Mouse (Mus musculus) midbrain, postnatal 0 days (tissue): ENCODE measurements around the gene Plaur. TPM values are rescaled to one million over a fixed set of nuclear protein-coding genes. Genes with fewer than 3 reads are reported as not detected.
"Not testable (repeated sequence)": the region's sequence is repeated elsewhere in the genome, so short reads cannot be mapped to it uniquely, and the experiment has no call there.

Experiments used
- ATAC-seq: fragments of 200-750 bp; cut with Nextera tagmentation; 2 replicates; pipeline ENCODE4 v1.8.0; 2017; ENCODE audit warnings: moderate number of reproducible peaks, mild to moderate bottlenecking, moderate TSS enrichment, moderate library complexity; ENCODE audit not compliant: low FRiP score
- DNase-seq: peaks from one replicate; pipeline ENCODE4 v3.0.0-alpha.2; 2015; ENCODE audit warnings: low spot score
- H3K27ac ChIP-seq: fragments of 300-500 bp; sonication (generic); 2 replicates; pipeline ENCODE4 v1.5.1; 2014; ENCODE audit warnings: low read depth, mild to moderate bottlenecking, low read length, mixed read lengths
- H3K27me3 ChIP-seq: fragments of 300-500 bp; sonication (generic); 2 replicates; pipeline ENCODE4 v1.6.1; 2014; ENCODE audit warnings: low read length, control low read depth, mixed read lengths; ENCODE audit not compliant: insufficient read depth
- H3K36me3 ChIP-seq: fragments of 300-500 bp; sonication (generic); 2 replicates; pipeline ENCODE4 v1.6.1; 2014; ENCODE audit warnings: low read length, control low read depth, mixed read lengths; ENCODE audit not compliant: insufficient read depth
- H3K4me1 ChIP-seq: fragments of 300-500 bp; sonication (generic); 2 replicates; pipeline ENCODE4 v1.6.1; 2014; ENCODE audit warnings: mild to moderate bottlenecking, control low read depth, antibody characterized with exemption, low read length, mixed read lengths; ENCODE audit not compliant: insufficient read depth
- H3K4me2 ChIP-seq: fragments of 300-500 bp; sonication (generic); 2 replicates; pipeline ENCODE4 v1.6.1; 2014; ENCODE audit warnings: low read depth, mild to moderate bottlenecking, low read length, mixed read lengths; ENCODE audit not compliant: poor library complexity, severe bottlenecking
- H3K4me3 ChIP-seq: fragments of 300-500 bp; sonication (generic); 2 replicates; pipeline ENCODE4 v1.5.1; 2014; ENCODE audit warnings: low read depth, mild to moderate bottlenecking, low read length, moderate library complexity
- H3K9ac ChIP-seq: fragments of 300-500 bp; sonication (generic); replicated peaks from 2 replicates; pipeline ENCODE4 v1.6.1; 2014; ENCODE audit warnings: mild to moderate bottlenecking, low read length, moderate library complexity, mixed read lengths; ENCODE audit not compliant: poor library complexity, severe bottlenecking
- H3K9me3 ChIP-seq: fragments of 300-500 bp; sonication (generic); 2 replicates; pipeline ENCODE4 v1.6.1; 2016; ENCODE audit warnings: low read length, control low read depth
- CTCF ChIP-seq: IDR thresholded peaks from 2 replicates; pipeline ENCODE4 v1.5.1; 2016; ENCODE audit warnings: antibody characterized with exemption, mild to moderate bottlenecking
- WGBS: fragments of 180-500 bp; shearing (Covaris S2); extraction: QIAGEN DNeasy Blood & Tissue Kit; methylation state at CpG from one replicate; pipeline ENCODE4 v1.1.7; 2014; 5-methylcytosine and 5-hydroxymethylcytosine counted together
- polyA plus RNA-seq: library from polyadenylated mRNA; unstranded; fragments of >200 nt; fragmentation: Nextera tagmentation; extraction: Ambion mirVana; gene quantifications from 2 replicates; pipeline ENCODE4 v1.2.1, GENCODE M21; 2015
- total RNA-seq: library from RNA; depleted of rRNA; stranded (reverse); fragments of >200 nt; gene quantifications from 2 replicates; pipeline ENCODE4 v1.2.3, GENCODE M21; 2014

Plaur gene
- total and polyA plus RNA-seq, 2 experiments from 2014 or later = 1.1 to 3.7 TPM

GRCm38 (mm10) chr7:24517077-24517476 is 54.8 kb downstream of the Plaur start:
- H3K9me3 ChIP-seq = no peaks in the 10 kb centered on the region
- H3K36me3 ChIP-seq = peaks cover 30% of the 10 kb centered on the region
- 33% methylated on average over 5 of the region's 5 CpGs for WGBS
- H3K27me3 ChIP-seq = no peaks in the 10 kb centered on the region
- ATAC-seq (no peak), DNase-seq (no peak)
- H3K27ac ChIP-seq = peak overlapping the region; percentile 43; the same call in 1 of the 2 replicates
- no peak overlapping the region for H3K4me3 ChIP-seq
- no peak overlapping the region for H3K4me2 ChIP-seq
- TF ChIP-seq CTCF = no peak
- no peak overlapping the region for H3K9ac ChIP-seq
- no peaks in the 10 kb centered on the region for H3K4me1 ChIP-seq

- H3K27ac ChIP-seq = peak overlapping the region; percentile 51
- H3K36me3 ChIP-seq = peaks cover 25% of the 10 kb centered on the region
- H3K27me3 ChIP-seq = no peaks in the 10 kb centered on the region
- H3K4me2 ChIP-seq = no peak overlapping the region
- TF ChIP-seq CTCF = no peak
- peak; percentile 62 for DNase-seq
- no peak overlapping the region for H3K4me3 ChIP-seq
- no peak for ATAC-seq
- WGBS = 39% methylated on average over 6 of the region's 6 CpGs
- no peaks in the 10 kb centered on the region for H3K4me1 ChIP-seq
- no peak overlapping the region for H3K9ac ChIP-seq
- no peaks in the 10 kb centered on the region for H3K9me3 ChIP-seq
These were observed 55.4 kb downstream of the Plaur start for GRCm38 (mm10) chr7:24517654-24518053.

- Histone ChIP-seq H3K9me3 (no peaks in the 10 kb centered on the region), H3K4me2 (no peak overlapping the region), H3K27me3 (no peaks in the 10 kb centered on the region), H3K4me1 (no peaks in the 10 kb centered on the region), H3K27ac (no peak overlapping the region), H3K9ac (no peak overlapping the region), H3K36me3 (peaks cover 24% of the 10 kb centered on the region), H3K4me3 (no peak overlapping the region)
- no peak for DNase-seq
- TF ChIP-seq CTCF = no peak
- 21% methylated on average over 3 of the region's 3 CpGs for WGBS
- ATAC-seq = no peak
These were observed 56.8 kb downstream of the Plaur start for GRCm38 (mm10) chr7:24519130-24519529.

- not testable (repeated sequence) for H3K27me3 ChIP-seq, H3K4me1 ChIP-seq, H3K27ac ChIP-seq, H3K4me2 ChIP-seq, DNase-seq, H3K9ac ChIP-seq, H3K9me3 ChIP-seq, ATAC-seq, H3K4me3 ChIP-seq
- 86% methylated on average over 10 of the region's 10 CpGs for WGBS
- peaks cover 20% of the 10 kb centered on the region for H3K36me3 ChIP-seq
These were observed 57.8 kb downstream of the Plaur start for GRCm38 (mm10) chr7:24520054-24520453.

DNA sequence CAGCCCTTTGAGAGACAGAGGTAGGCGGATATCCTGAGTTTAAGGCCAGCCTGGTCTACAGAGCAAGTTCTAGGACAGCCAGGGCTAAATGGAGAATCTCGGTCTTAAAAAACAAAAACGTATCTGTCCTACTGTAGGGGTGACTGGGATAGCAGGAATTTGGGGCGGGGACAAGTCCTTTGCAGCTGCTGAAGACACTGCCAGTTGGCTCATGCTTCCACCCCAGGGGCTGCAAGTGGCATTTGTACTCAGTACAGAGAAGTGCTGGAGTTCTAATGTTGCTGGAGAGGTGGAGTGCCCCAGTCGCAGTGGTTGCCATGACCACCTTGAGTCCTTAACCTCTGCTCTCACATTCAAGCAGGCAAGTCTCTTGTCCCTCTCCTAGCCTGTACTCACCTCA is 60.5 kb downstream of the Plaur start:
- DNase-seq = no peak
- WGBS = 56% methylated on average over 5 of the region's 5 CpGs
- ATAC-seq = no peak
- Histone ChIP-seq H3K27ac (no peak overlapping the region), H3K4me3 (no peak overlapping the region), H3K27me3 (no peaks in the 10 kb centered on the region), H3K9me3 (no peaks in the 10 kb centered on the region), H3K4me2 (no peak overlapping the region), H3K4me1 (no peaks in the 10 kb centered on the region), H3K9ac (no peak overlapping the region), H3K36me3 (0 out of 2 replicates have a peak, but pooled peaks cover 4% of the 10 kb centered on the region)
- TF ChIP-seq CTCF = no peak

DNA sequence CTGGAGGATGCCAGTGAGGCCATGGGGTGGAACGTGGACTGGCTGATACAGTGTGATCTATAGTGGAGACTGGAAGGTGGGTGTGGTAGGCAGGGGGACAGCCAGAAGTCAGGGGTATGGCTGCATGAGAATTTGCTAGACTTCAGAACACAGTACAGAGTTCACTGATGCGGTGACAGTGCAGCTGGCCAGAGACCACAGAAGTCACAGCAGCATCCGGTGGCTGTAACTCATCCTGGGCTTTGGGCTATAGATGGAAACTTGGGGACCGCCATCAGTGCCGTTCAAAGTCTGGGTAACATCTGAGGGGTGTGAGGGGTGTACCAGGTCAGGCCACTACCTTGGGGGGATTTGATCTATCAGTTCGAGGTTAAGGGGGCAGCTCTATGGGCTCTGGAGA is 61.4 kb downstream of the Plaur start:
- Histone ChIP-seq H3K9ac (no peak overlapping the region), H3K27me3 (no peaks in the 10 kb centered on the region), H3K9me3 (no peaks in the 10 kb centered on the region), H3K4me3 (no peak overlapping the region), H3K27ac (no peak overlapping the region), H3K4me2 (no peak overlapping the region), H3K4me1 (no peaks in the 10 kb centered on the region), H3K36me3 (0 out of 2 replicates have a peak, but pooled peaks cover under 1% of the 10 kb centered on the region)
- ATAC-seq = no peak
- no peak for DNase-seq
- TF ChIP-seq CTCF = no peak
- 87% methylated on average over 6 of the region's 6 CpGs for WGBS
